Mouse (Mus musculus) heart, adult 2 months (tissue): Measurements from ENCODE around the gene Gprc5b. TPM values are rescaled to one million over a fixed set of nuclear protein-coding genes. Genes with fewer than 3 reads are reported as not detected.

Experiments
- DNase-seq, 2 experiments: peaks; one replicate each; pipeline ENCODE4 v3.0.0; 2021
- H3K27ac ChIP-seq: fragments of 200-600 bp; 2 replicates; pipeline ENCODE4 v1.8.1; 2022
- H3K27me3 ChIP-seq: fragments of 200-500 bp; 2 replicates; pipeline ENCODE4 v1.6.1; 2012; ENCODE audit warnings: mild to moderate bottlenecking, low read length, inconsistent platforms, mixed read lengths; ENCODE audit not compliant: control insufficient read depth, insufficient read depth
- H3K36me3 ChIP-seq: fragments of 200-500 bp; 2 replicates; pipeline ENCODE4 v1.6.1; 2012; ENCODE audit warnings: low read length, inconsistent platforms; ENCODE audit not compliant: control insufficient read depth, insufficient read depth
- H3K4me1 ChIP-seq: fragments of 200-500 bp; 2 replicates; pipeline ENCODE4 v1.6.1; 2011; ENCODE audit warnings: low read length; ENCODE audit not compliant: control insufficient read depth, insufficient read depth
- H3K4me3 ChIP-seq: fragments of 200-600 bp; 2 replicates; pipeline ENCODE4 v1.8.1; 2022
- H3K79me2 ChIP-seq: fragments of 200-500 bp; replicated peaks from 2 replicates; pipeline ENCODE4 v1.6.1; 2012; ENCODE audit warnings: mild to moderate bottlenecking, inconsistent platforms, low read length, moderate library complexity, mixed read lengths; ENCODE audit not compliant: control insufficient read depth, insufficient read depth
- H3K9ac ChIP-seq: fragments of 200-500 bp; 2 replicates; pipeline ENCODE4 v1.6.1; 2012; ENCODE audit warnings: low read depth, mild to moderate bottlenecking, control low read depth, inconsistent platforms, low read length, mixed read lengths
- CTCF ChIP-seq: fragments of 200-600 bp; IDR thresholded peaks from 2 replicates; pipeline ENCODE4 v1.8.1; 2022; ENCODE audit warnings: antibody characterized with exemption, mild to moderate bottlenecking, moderate library complexity
- EP300 ChIP-seq: fragments of 200-500 bp; IDR thresholded peaks from 2 replicates; pipeline ENCODE4 v1.6.1; 2011; ENCODE audit warnings: low read depth, low read length, control low read depth; ENCODE audit not compliant: insufficient read depth
- POLR2A ChIP-seq: fragments of 200-500 bp; IDR thresholded peaks from 2 replicates; pipeline ENCODE4 v1.6.1; 2011; ENCODE audit warnings: mild to moderate bottlenecking, low read depth, low read length, control low read depth; ENCODE audit not compliant: insufficient read depth
- WGBS: fragments of 180-500 bp; shearing (Covaris S2); methylation state at CpG from one replicate; pipeline ENCODE4 v1.1.7; 2018; 5-methylcytosine and 5-hydroxymethylcytosine counted together
- intact Hi-C: fragments of 180-260 bp; cut with DNase I; formaldehyde crosslinking; loops from one replicate; pipeline ENCODE4 v1.15.1; 2025
- long read RNA-seq: library from polyadenylated mRNA; stranded (forward); transcript quantifications from one replicate; pipeline ENCODE4 v2.0.0, GENCODE M21; 2021
- polyA plus RNA-seq: library from polyadenylated mRNA; depleted of rRNA; stranded (reverse); fragments of >200 nt; gene quantifications from 2 replicates; pipeline ENCODE4 v1.2.3, GENCODE M21; 2012; rRNA removed
- total RNA-seq, 2 experiments: library from RNA; stranded (reverse); gene quantifications; 2 replicates each; pipeline ENCODE4 v1.2.3; 2021

The Gprc5b gene
- 10 to 100 TPM; 11.3 to 11.6 TPM for total RNA-seq
- 20.4 and 24.0 TPM in 2 replicates for polyA plus RNA-seq
- long read RNA-seq, full-length matches to known transcripts: 5 of 11 reads
- long read RNA-seq, partial matches to known transcripts: 0 of 11 reads
- long read RNA-seq, other reads (novel, unspliced or antisense): 6 of 11 reads

- peak within 1 kb of the TSS; percentile 82 for H3K4me3 ChIP-seq
- peaks cover 11% of the 10 kb centered on the region for H3K4me1 ChIP-seq
- no peaks in the 10 kb centered on the region for H3K79me2 ChIP-seq
- no peaks in the 10 kb centered on the region for H3K27me3 ChIP-seq
- peak within 1 kb of the TSS; percentile 81 for H3K27ac ChIP-seq
- peak within 1 kb of the TSS; percentile 82 for H3K9ac ChIP-seq
- no peaks in the 10 kb centered on the region for H3K36me3 ChIP-seq
- under 1% methylated on average over 44 of the region's 44 CpGs for WGBS
- TF ChIP-seq CTCF (peak; percentile 54), EP300 (no peak), POLR2A (peak; percentile 71)
- intact Hi-C loops: loop anchor here (1.0 to 5.0 kb wide), 3 partner anchors 70 to 178 kb away; no protein-coding TSS in a partner anchor
- peak; percentile 92 to 96 for DNase-seq
Observed at GRCm38 (mm10) chr7:118995007-118995406, at the start of gene Gprc5b. Gene Gprc5b (minus strand): TSS chr7:118995211.

GRCm38 (mm10) chr7:119041502-119041901, 46.5 kb upstream of the Gprc5b start:
- no peak overlapping the region for H3K27ac ChIP-seq
- H3K9ac ChIP-seq: no peak overlapping the region
- no peaks in the 10 kb centered on the region for H3K27me3 ChIP-seq
- intact Hi-C loops: no loop called here
- no peaks in the 10 kb centered on the region for H3K36me3 ChIP-seq
- H3K4me1 ChIP-seq: no peaks in the 10 kb centered on the region
- no peak for TF ChIP-seq CTCF
- TF ChIP-seq POLR2A: no peak
- TF ChIP-seq EP300: no peak
- no peaks in the 10 kb centered on the region for H3K79me2 ChIP-seq
- H3K4me3 ChIP-seq: no peak overlapping the region
- no peak for DNase-seq

- Histone ChIP-seq H3K27me3 (no peaks in the 10 kb centered on the region), H3K79me2 (no peaks in the 10 kb centered on the region), H3K36me3 (no peaks in the 10 kb centered on the region), H3K27ac (no peak overlapping the region), H3K9ac (no peak overlapping the region), H3K4me1 (no peaks in the 10 kb centered on the region), H3K4me3 (no peak overlapping the region)
- TF ChIP-seq POLR2A (no peak), CTCF (no peak)
- intact Hi-C loops: no loop called here
- no peak for DNase-seq
Observed at GRCm38 (mm10) chr7:119037581-119037980, 42.6 kb upstream of the Gprc5b start.

GRCm38 (mm10) chr7:119034243-119034961, 39.4 kb upstream of the Gprc5b start:
- WGBS: 60% methylated on average over 15 of the region's 15 CpGs
- no peaks in the 10 kb centered on the region for H3K36me3 ChIP-seq
- H3K27me3 ChIP-seq: no peaks in the 10 kb centered on the region
- H3K79me2 ChIP-seq: no peaks in the 10 kb centered on the region
- intact Hi-C loops: no loop called here
- TF ChIP-seq POLR2A: no peak
- no peak for TF ChIP-seq CTCF
- no peak overlapping the region for H3K27ac ChIP-seq
- DNase-seq: no peak
- no peak overlapping the region for H3K9ac ChIP-seq
- no peaks in the 10 kb centered on the region for H3K4me1 ChIP-seq
- H3K4me3 ChIP-seq: no peak overlapping the region

- no peak overlapping the region for H3K9ac ChIP-seq
- peak; percentile 12 to 37 for DNase-seq
- no peaks in the 10 kb centered on the region for H3K36me3 ChIP-seq
- H3K4me1 ChIP-seq: no peaks in the 10 kb centered on the region
- no peak for TF ChIP-seq EP300
- peak; percentile 80 for TF ChIP-seq CTCF
- WGBS: 30% methylated on average over 17 of the region's 17 CpGs
- H3K27me3 ChIP-seq: no peaks in the 10 kb centered on the region
- H3K27ac ChIP-seq: no peak overlapping the region
- H3K79me2 ChIP-seq: no peaks in the 10 kb centered on the region
- H3K4me3 ChIP-seq: no peak overlapping the region
- intact Hi-C loops: loop anchor here (5.0 kb wide), 1 partner anchor 404 kb away; no protein-coding TSS in a partner anchor
Observed at GRCm38 (mm10) chr7:119023394-119023921, 28.4 kb upstream of the Gprc5b start.

GRCm38 (mm10) chr7:119022238-119023156, 27.5 kb upstream of the Gprc5b start:
- no peaks in the 10 kb centered on the region for H3K4me1 ChIP-seq
- DNase-seq: peak in 1 of 2 experiments; percentile 6
- no peaks in the 10 kb centered on the region for H3K36me3 ChIP-seq
- H3K27ac ChIP-seq: no peak overlapping the region
- H3K9ac ChIP-seq: no peak overlapping the region
- no peaks in the 10 kb centered on the region for H3K79me2 ChIP-seq
- no peak overlapping the region for H3K4me3 ChIP-seq
- 63% methylated on average over 19 of the region's 19 CpGs for WGBS
- intact Hi-C loops: loop anchor here (5.0 kb wide), 1 partner anchor 405 kb away; no protein-coding TSS in a partner anchor
- no peaks in the 10 kb centered on the region for H3K27me3 ChIP-seq
- TF ChIP-seq EP300 (no peak), CTCF (peak; percentile 59)
